Mouse (Mus musculus): ENCODE measurements around the gene Cux1.
A peak's percentile ranks its signal among the peaks of the same experiment; 100 is the strongest.
"Not testable (repeated sequence)": the region's sequence is repeated elsewhere in the genome, so short reads cannot be mapped to it uniquely, and the experiment has no call there.

Gene Cux1

GRCm38 (mm10) chr5:136472846-136473245 is 94.4 kb downstream of the Cux1 start:
- DNase-seq (ENCODE audit: low spot score) = no peak

- not testable (repeated sequence) for DNase-seq (ENCODE audit: low spot score)
These were observed 96.1 kb downstream of the Cux1 start for GRCm38 (mm10) chr5:136470985-136471735.

DNA sequence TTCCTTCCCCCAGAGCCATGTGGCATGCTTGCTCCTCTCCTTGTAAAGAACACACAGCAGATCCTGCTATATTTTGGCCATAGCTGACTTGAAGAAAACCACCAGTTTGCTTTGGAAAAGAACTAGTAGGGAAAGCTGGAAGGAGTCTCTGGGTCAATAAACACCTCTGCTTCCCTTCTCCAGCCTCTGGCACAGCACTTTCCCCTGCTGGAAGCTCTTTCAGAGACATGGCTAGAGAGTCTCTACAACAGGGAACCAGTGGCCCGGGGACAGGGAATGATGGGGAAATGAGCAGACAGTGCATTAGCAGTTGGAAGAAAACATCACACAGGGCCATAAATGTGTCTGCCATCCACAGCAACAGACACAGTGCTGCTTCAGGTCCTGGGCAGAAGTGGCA is 98.0 kb downstream of the Cux1 start:
- no peak for DNase-seq (ENCODE audit: low spot score)

DNA sequence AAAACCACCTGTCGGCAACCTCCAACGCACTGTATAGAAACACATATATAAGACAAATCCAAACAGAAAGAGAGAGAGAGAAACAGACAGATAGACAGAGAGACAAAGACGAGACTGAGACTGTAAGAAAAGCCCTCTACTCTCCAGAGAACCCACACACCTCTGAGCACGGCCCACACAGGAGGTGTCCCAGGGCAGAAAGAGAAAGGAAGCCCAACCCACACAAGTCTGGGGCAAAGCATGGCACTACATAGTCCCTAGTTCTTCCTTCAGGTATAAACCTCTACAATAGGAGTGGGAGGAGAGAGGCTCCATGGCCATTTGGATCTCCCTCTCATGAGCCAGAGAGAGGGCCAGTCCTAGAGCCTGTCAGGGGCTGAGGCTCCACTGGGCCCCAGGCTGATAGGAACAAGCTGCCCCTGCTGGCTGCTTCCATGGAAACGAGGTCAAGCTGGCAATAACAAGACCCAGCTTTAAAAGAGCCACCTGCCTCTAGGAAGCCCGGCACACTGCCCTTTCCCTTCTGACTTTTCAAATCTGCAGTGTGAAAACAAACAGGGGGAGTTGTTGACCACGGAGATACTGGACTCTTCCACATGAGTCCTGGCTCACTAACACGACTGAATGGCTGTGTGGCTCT is 99.8 kb downstream of the Cux1 start:
- DNase-seq (ENCODE audit: low spot score) = peak; percentile 15

- no peak for DNase-seq (ENCODE audit: low spot score)
These were observed 101.4 kb downstream of the Cux1 start for GRCm38 (mm10) chr5:136465770-136466406.

DNA sequence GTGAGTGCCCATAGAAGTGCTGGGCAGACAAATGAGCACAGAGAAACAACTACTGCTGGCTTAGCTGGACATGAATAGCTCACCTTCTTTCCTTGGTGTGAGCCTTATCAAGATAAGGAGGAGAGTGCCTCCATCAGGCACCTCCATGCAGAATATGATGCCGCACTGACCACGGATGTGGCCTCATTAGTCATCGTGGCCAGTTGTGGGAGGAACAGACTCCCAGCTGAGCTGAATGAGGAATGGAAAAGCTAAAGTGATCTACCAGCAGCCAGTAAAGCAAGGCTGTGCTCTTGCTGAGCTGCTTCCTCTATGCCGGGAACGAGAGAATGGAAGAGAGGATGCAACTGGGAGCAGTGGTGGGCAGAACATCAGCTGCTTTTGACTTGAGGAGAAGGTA is 101.9 kb downstream of the Cux1 start:
- DNase-seq (ENCODE audit: low spot score) = no peak

- no peak for DNase-seq (ENCODE audit: low spot score)
These were observed 102.4 kb downstream of the Cux1 start for GRCm38 (mm10) chr5:136464849-136465248.

GRCm38 (mm10) chr5:136464128-136464527 is 103.2 kb downstream of the Cux1 start:
- no peak for DNase-seq (ENCODE audit: low spot score)

GRCm38 (mm10) chr5:136462613-136463012 is 104.7 kb downstream of the Cux1 start:
- no peak for DNase-seq (ENCODE audit: low spot score)

DNA sequence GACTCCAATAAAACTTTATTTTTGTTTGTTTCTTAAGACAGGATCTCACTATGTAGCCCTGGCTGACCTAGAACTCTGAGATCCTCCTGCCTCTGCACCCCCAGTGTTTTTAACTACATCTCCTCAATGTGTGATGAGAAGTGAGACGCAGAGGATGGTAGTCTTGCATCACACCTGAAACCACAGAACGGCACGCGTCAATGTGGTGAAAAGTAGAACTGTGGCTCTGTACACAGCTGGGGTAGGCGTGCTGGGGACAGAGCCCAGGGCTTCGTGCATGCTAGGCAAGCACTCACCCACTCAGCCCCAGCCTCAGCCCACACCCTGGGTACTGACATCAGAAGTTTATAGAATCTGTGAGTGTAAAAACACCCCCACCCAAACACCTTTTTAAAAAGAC is 107.4 kb downstream of the Cux1 start:
- no peak for DNase-seq (ENCODE audit: low spot score)

DNA sequence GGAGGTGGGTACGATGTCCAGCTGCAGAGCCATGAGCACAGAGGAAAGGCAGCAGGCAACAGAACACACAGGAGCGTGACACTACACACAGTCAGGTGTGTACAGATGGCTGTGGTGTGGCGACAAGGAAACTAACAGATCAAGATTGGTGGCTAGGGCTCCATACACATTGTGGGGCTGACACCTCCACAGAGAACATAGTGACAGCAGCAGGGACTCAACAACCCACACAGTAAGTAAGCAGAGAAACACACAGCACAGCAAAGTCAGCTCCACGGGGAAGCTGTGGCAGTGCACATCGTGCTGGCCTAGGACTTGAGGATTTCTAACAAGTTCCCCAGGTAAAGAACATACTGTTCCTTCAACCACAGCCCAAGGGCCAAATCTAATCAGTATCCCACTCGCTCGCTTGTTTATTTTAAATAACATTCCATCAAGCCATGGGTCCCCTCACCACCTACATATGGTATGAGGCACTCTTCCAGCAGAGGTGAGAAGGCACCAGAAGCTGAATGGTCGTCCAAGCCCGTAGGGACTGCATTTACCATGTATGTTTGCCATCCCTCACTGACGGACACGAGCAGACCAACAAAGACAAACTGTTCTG is 108.3 kb downstream of the Cux1 start:
- DNase-seq (ENCODE audit: low spot score) = no peak

DNA sequence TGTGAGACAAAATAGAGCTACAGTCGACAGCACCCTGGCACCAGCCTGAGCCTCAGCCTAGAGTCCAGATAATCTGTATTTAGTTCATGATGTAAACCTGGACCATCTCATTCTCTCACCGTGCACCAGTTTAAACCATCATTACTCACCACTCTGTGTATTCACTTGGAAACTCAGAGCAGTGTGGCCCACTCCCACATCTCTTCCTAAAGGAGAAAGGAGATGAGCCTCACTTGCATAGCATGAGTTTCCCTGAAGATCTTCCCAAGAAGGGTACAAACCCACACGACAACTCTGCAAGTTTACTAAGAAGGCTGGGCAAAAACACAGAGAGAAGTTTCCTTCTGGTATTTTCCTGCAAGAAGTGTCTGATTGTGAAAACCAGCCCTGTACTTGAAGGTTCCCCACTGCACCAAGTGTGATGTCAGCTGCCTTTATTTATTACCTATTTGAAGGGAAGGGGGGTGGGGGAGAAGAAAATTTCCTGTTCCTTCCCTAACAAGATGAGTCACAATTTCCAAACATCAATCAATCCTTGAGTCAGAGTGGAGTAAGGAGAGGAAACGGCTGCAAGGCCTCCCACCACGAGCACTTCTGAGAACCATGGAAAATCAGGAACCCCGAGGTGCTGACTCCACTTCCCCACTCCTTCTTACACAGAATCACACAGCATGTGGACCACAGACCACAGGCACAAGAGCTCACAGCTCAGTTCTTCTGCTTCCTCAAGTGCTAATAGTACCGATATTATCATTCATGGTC is 109.0 kb downstream of the Cux1 start:
- no peak for DNase-seq (ENCODE audit: low spot score)

- DNase-seq (ENCODE audit: low spot score) = no peak
These were observed 110.9 kb downstream of the Cux1 start for GRCm38 (mm10) chr5:136456395-136456794.

DNA sequence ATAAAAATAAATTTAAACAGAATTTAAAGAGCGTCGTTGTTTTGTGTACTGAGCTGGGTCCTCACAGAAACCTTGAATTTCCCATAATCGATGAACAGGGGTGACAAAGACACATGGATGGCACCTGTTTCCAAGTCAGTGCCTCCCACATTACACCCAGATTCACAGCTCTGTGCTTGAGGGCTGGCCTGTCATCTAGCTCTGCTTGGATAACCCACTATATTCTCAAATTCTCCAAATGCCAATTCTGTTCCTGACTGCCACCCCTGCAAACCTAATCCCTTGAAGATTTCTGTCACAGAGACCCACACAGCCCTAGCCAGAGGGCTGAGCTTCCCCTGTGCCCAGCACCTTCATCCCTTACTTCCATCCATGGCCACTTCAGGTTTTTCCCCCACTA is 114.6 kb downstream of the Cux1 start:
- no peak for DNase-seq (ENCODE audit: low spot score)

GRCm38 (mm10) chr5:136449801-136450200 is 117.5 kb downstream of the Cux1 start:
- DNase-seq (ENCODE audit: low spot score) = no peak

- DNase-seq (ENCODE audit: low spot score) = no peak
These were observed 121.3 kb downstream of the Cux1 start for GRCm38 (mm10) chr5:136445967-136446366.

- no peak for DNase-seq (ENCODE audit: low spot score)
These were observed 124.8 kb downstream of the Cux1 start for GRCm38 (mm10) chr5:136442238-136443187.

DNA sequence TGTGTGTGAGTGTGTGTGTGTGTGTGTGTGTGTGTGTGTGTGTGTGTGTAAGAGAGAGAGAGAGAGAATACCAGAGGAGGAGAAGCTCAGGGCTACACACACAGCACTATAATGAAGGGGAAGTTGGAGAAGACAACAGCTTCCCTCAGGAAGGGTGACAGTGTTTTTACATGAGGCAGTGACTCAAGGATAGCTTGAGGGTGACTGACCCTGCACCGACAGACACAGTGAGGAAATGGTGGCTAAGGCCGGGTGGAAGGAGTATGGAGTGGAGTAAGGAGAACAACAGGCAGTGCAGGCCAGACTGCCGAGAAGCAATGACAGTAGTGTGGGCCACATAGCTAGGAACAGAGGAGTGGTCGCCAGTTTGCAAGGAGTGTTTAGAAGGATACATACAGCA is 137.6 kb downstream of the Cux1 start:
- DNase-seq (ENCODE audit: low spot score) = no peak

DNA sequence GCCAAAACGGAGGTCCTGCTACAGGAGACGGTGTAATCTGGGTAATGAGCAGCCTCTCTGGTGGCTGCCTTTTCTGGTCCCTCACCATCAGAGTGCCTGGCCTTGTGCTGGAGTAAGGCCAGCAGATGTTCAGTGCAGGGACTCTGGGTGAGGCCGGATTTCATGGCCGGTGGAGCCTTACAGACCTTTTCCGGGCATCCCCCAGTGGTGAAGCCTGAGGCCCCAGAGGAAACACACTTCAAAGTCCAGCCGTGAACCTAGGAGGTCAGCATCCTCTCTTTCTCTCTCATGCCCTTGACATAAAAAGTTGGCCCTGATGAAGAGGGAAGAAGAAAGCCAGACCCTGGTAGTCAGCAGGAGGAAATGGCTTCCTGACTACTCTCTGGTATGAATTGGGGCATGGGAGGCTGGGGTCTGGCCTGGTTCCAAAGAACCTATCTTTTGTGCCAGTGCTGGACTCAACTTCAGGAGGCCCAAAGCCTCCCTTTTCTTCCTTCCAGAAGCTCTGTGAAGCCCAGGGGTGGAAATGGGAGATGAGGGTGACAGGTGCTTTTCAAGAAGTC is 138.7 kb downstream of the Cux1 start:
- no peak for DNase-seq (ENCODE audit: low spot score)

- DNase-seq (ENCODE audit: low spot score) = no peak
These were observed 139.4 kb downstream of the Cux1 start for GRCm38 (mm10) chr5:136427772-136428497.

Measured in ovary, postnatal 10 days (tissue).